Mouse (Mus musculus): ENCODE measurements around the gene Ube2o. TPM values are rescaled to one million over a fixed set of nuclear protein-coding genes. Genes with fewer than 3 reads are reported as not detected.
A peak's percentile ranks its signal among the peaks of the same experiment; 100 is the strongest.

The Ube2o gene
- total RNA-seq, 2 experiments from 2014 or later: 28.5 to 29.7 TPM

- intact Hi-C loops (cut with DNase I): no loop called here
- DNase-seq: no peak
Observed at GRCm38 (mm10) chr11:116550748-116551147, 30.5 kb downstream of the Ube2o start.

- no peak for DNase-seq
Observed at GRCm38 (mm10) chr11:116549273-116550038, 31.8 kb downstream of the Ube2o start.

GRCm38 (mm10) chr11:116548780-116549179, 32.5 kb downstream of the Ube2o start:
- DNase-seq: no peak
- intact Hi-C loops (cut with DNase I): no loop called here

More at GRCm38 (mm10) chr11:116549273-116550038, 31.8 kb downstream of the Ube2o start:
- intact Hi-C loops (cut with DNase I): no loop called here

GRCm38 (mm10) chr11:116547296-116548060, 33.8 kb downstream of the Ube2o start:
- DNase-seq: no peak

GRCm38 (mm10) chr11:116543110-116543509, 38.1 kb downstream of the Ube2o start:
- no peak for DNase-seq
- intact Hi-C loops (cut with DNase I): no loop called here

More at GRCm38 (mm10) chr11:116547296-116548060, 33.8 kb downstream of the Ube2o start:
- intact Hi-C loops (cut with DNase I): no loop called here

GRCm38 (mm10) chr11:116541183-116541582, 40.1 kb downstream of the Ube2o start:
- intact Hi-C loops (cut with DNase I): no loop called here

GRCm38 (mm10) chr11:116538142-116538735, 43.0 kb downstream of the Ube2o start:
- intact Hi-C loops (cut with DNase I): loop anchor here (5.0 kb wide), 1 partner anchor 206 kb away; no protein-coding TSS in a partner anchor
- no peak for DNase-seq

More at GRCm38 (mm10) chr11:116541183-116541582, 40.1 kb downstream of the Ube2o start:
- DNase-seq: no peak

- intact Hi-C loops (cut with DNase I): loop anchor here (5.0 kb wide), 1 partner anchor 205 kb away; no protein-coding TSS in a partner anchor
- no peak for DNase-seq
Observed at GRCm38 (mm10) chr11:116537388-116537787, 43.9 kb downstream of the Ube2o start.

- intact Hi-C loops (cut with DNase I): loop anchor here (5.0 kb wide), 1 partner anchor 204 kb away; no protein-coding TSS in a partner anchor
- DNase-seq: no peak
Observed at GRCm38 (mm10) chr11:116536685-116537084, 44.6 kb downstream of the Ube2o start.

- DNase-seq: peak; percentile 74 to 78
- intact Hi-C loops (cut with DNase I): loop anchor here (1.0 kb wide), 1 partner anchor 33 kb away; no protein-coding TSS in a partner anchor
Observed at GRCm38 (mm10) chr11:116534154-116534865, 46.9 kb downstream of the Ube2o start.

- intact Hi-C loops (cut with DNase I): loop anchor here (1.0 kb wide), 1 partner anchor 32 kb away; no protein-coding TSS in a partner anchor
- no peak for DNase-seq
Observed at GRCm38 (mm10) chr11:116533341-116534153, 47.7 kb downstream of the Ube2o start.

- peak; percentile 74 to 82 for DNase-seq
- intact Hi-C loops (cut with DNase I): no loop called here
Observed at GRCm38 (mm10) chr11:116532810-116533338, 48.4 kb downstream of the Ube2o start.

GRCm38 (mm10) chr11:116532262-116532809, 48.9 kb downstream of the Ube2o start:
- intact Hi-C loops (cut with DNase I): no loop called here
- peak in 1 of 2 experiments; percentile 43 for DNase-seq

GRCm38 (mm10) chr11:116531371-116532191, 49.7 kb downstream of the Ube2o start:
- intact Hi-C loops (cut with DNase I): no loop called here
- DNase-seq: no peak

- no peak for DNase-seq
- intact Hi-C loops (cut with DNase I): no loop called here
Observed at GRCm38 (mm10) chr11:116530187-116531147, 50.8 kb downstream of the Ube2o start, which contains the start of gene Sphk1. Sphk1 (plus strand) TSS chr11:116530925.

- no peak for DNase-seq
- intact Hi-C loops (cut with DNase I): no loop called here
Observed at GRCm38 (mm10) chr11:116528636-116529320, 52.5 kb downstream of the Ube2o start.
